Mouse (Mus musculus) MEL (cell line): ENCODE results near the gene Ralb.

Experiments used
- CTCF ChIP-seq, 3 experiments: IDR thresholded peaks in 2 of 3; conservative IDR thresholded peaks in 1 of 3; 2 replicates each; pipeline ENCODE4 v1.5.1; 2011 to 2012; ENCODE audit warnings: low read length in 3 of 3, low read depth in 2 of 3, mild to moderate bottlenecking in 2 of 3, improper control_type of control experiment in 1 of 3, inconsistent platforms in 1 of 3, mixed read lengths in 1 of 3, moderate library complexity in 1 of 3; ENCODE audit not compliant: control insufficient read depth in 1 of 3, insufficient read depth in 1 of 3, poor library complexity in 1 of 3, severe bottlenecking in 1 of 3
- E2F4 ChIP-seq: IDR thresholded peaks from 2 replicates; pipeline ENCODE4 v1.6.1; 2011; ENCODE audit warnings: low read depth, low read length, improper control_type of control experiment, borderline replicate concordance
- EP300 ChIP-seq, 2 experiments: IDR thresholded peaks; 2 replicates each; pipeline ENCODE4 v1.6.1; 2011; ENCODE audit warnings: improper control_type of control experiment in 2 of 2, low read length in 2 of 2, low read depth in 1 of 2, mild to moderate bottlenecking in 1 of 2
- MAFK ChIP-seq: IDR thresholded peaks from 2 replicates; pipeline ENCODE4 v1.6.1; 2011; ENCODE audit warnings: low read depth, mild to moderate bottlenecking, low read length, improper control_type of control experiment, borderline replicate concordance
- POLR2A ChIP-seq, 2 experiments: IDR thresholded peaks; 2 replicates each; pipeline ENCODE4 v1.6.1; 2011 to 2012; ENCODE audit warnings: low read length in 2 of 2, mild to moderate bottlenecking in 2 of 2, control low read depth in 1 of 2, improper control_type of control experiment in 1 of 2, low read depth in 1 of 2, moderate library complexity in 1 of 2; ENCODE audit not compliant: control insufficient read depth in 1 of 2, insufficient read depth in 1 of 2, poor library complexity in 1 of 2
- UBTF ChIP-seq: IDR thresholded peaks from 2 replicates; pipeline ENCODE4 v1.6.1; 2012; ENCODE audit warnings: low read depth, mild to moderate bottlenecking, inconsistent platforms, low read length, improper control_type of control experiment, moderate library complexity, borderline replicate concordance; ENCODE audit not compliant: insufficient read depth
- USF1 ChIP-seq: IDR thresholded peaks from 2 replicates; pipeline ENCODE4 v1.6.1; 2014; ENCODE audit warnings: low read depth, mild to moderate bottlenecking, inconsistent platforms, low read length, improper control_type of control experiment, moderate library complexity

GRCm38 (mm10) chr1:119457528-119457855 is 47.1 kb downstream of the Ralb start:
- TF ChIP-seq USF1 (no peak), EP300 (IDR thresholded peaks at IDR 0.05; ENCODE audit: low read depth in 1 of 2, low read length in 2 of 2) (no peak), MAFK (no peak), POLR2A (IDR thresholded peaks at IDR 0.05; ENCODE audit: control insufficient read depth in 1 of 2, insufficient read depth in 1 of 2, low read depth in 1 of 2, low read length in 2 of 2, poor library complexity in 1 of 2) (no peak), CTCF (IDR thresholded peaks at IDR 0.05 in 2 of 3, conservative IDR thresholded peaks at IDR 0.05 in 1 of 3; ENCODE audit: control insufficient read depth in 1 of 3, insufficient read depth in 1 of 3, low read depth in 2 of 3, low read length in 3 of 3, poor library complexity in 1 of 3, severe bottlenecking in 1 of 3) (no peak), E2F4 (no peak), UBTF (no peak)
